Mouse (Mus musculus) spleen, postnatal 4 days (tissue): ENCODE data around the gene Traf7.

Source experiments
- DNase-seq, 2 experiments: peaks; one replicate each; pipeline ENCODE4 v3.0.0; 2022; ENCODE audit warnings: low spot score in 2 of 2

Gene Traf7

GRCm38 (mm10) chr17:24506332-24507070, 21.2 kb downstream of the Traf7 start:
- no peak for DNase-seq

DNA sequence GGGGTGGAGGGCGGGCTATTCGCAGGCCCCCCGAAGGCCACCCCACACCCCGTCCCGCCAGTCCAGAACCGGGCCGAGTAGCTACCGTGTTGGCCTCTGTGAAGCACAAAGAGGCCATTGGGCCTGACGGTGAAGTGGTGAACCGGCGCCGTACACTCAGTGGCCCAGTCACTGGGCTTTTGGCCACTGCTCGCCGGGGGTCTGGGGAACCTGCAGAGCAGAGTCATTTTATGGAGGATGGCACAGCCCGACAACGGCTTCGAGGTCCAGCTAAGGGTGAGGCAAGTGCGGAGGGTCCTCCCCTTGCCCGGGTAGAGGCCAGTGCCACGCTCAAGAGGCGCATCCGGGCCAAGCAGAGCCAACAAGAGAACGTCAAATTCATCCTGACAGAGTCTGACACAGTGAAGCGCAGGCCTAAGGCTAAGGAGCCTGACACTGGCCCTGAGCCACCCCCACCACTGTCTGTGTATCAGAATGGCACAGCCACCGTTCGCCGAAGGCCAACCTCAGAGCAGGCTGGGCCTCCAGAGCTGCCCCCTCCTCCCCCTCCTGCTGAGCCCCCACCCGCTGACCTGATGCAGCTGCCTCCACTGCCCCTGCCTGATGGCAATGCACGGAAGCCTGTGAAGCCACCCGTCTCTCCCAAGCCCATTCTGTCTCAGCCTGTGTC, 22.3 kb downstream of the Traf7 start:
- no peak for DNase-seq

- DNase-seq, result no peak
Observed at GRCm38 (mm10) chr17:24504085-24504484, 23.7 kb downstream of the Traf7 start.

- no peak for DNase-seq
Observed at GRCm38 (mm10) chr17:24502208-24502607, 25.5 kb downstream of the Traf7 start.

DNA sequence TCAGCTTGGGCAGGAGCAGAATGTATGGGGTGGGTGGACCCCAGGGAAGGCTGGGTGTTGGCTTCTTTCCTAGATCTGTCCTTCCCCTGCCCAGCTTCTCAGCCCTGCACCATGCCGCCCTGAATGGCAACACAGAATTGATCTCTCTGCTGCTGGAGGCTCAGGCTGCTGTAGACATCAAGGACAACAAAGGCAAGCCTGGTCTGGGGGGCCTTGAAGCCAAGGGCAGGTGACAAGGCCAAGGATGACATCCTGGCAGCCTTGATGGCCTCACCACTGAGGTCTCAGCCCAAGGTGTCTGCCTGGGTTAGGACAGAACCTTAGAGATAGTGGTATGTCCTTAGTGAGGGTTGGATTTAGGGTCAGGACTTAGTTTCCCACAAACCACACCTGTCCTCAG, 31.7 kb downstream of the Traf7 start:
- no peak for DNase-seq

- no peak for DNase-seq
Observed at GRCm38 (mm10) chr17:24495443-24495842, 32.3 kb downstream of the Traf7 start.

GRCm38 (mm10) chr17:24494627-24495335, 33.0 kb downstream of the Traf7 start:
- peak; percentile 48 to 73 for DNase-seq

DNA sequence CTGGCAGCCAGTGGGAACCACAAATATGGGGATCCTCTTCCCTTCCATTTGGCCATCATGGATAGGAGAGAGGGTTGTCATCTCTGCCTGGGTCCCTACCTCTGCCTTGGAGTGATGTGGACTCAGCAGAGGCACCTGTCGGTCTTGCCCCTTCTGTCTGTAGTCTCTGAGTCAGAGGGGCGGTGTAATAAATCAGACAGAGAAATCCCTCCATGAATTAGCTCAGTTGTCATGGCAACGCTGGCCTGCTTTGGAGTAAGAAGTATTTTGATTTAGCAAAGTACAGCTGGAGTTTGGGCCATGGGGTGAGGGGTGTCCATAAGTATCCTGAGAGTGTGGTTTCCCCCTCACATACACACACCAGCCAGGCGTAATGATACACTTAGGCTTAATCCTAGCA, 37.3 kb downstream of the Traf7 start:
- DNase-seq, result no peak

DNA sequence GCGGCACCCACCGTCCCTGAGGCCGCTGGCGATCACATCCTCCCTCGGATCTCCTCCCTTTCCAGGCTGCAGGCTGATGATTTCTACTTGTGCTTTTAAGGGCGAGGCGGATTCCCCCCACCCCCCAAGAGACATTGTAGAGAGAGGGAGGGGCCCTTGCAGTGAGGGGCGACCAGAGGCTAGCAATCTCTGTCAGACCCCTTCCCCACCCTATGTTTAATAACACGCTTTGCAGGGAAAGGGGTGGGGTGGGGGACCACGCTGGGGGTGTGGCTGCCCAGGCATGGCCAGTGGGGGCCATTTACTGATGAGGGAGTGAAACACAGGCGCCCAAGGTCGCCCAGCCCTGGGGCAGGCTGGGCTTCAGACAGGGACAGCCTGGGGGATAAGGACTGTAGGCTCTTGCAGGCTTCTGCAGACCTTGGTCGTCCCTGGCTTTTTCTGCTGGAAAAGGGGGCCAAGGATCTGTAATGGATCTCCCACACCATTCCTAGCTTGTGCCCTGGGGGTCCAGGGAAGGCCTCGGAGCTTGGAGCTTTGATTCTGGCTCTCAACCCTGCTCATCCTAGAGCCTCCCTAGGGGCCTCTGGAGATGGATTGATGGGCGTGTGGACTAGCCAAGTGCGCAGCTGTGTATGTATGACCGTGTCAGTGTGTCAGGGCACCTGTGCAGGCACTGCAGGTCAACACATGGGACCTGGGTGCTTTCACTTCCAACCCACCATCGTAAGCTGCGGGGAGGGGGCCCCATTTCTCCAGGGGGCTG, 38.3 kb downstream of the Traf7 start:
- DNase-seq, result no peak

DNA sequence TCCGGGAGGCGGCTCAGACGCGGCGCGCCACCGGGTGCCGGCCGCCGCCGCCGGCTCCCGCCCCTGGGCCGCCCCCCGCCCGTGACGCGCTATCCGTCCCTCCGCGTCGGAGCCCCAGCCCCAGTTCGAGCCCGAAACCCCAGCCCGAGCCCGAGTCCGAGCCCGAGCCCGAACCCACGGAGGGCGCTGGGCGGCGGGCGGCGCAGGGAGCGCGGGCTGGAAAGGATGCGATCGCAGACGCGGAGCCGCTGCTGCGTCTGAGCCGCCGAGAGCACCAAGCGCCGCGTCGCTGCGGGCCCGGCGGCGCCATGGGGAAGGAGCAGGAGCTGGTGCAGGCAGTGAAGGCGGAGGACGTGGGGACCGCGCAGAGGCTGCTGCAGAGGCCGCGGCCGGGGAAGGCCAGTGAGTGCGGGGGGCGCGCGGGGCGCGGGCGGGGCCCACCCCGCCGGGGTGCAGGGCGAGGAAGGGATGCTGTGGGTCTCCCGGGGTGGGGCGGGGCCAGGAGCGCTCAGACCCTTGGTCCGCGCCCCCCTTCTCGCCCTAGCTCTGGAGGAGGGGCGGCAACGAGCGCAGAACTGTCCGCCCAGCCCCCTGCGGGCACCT, 39.0 kb downstream of the Traf7 start:
- DNase-seq, result peak in 1 of 2 experiments; percentile 69

GRCm38 (mm10) chr17:24488186-24488661, 39.5 kb downstream of the Traf7 start, which contains the start of gene Caskin1:
Caskin1 (plus strand) TSS chr17:24488601.
- no peak for DNase-seq

DNA sequence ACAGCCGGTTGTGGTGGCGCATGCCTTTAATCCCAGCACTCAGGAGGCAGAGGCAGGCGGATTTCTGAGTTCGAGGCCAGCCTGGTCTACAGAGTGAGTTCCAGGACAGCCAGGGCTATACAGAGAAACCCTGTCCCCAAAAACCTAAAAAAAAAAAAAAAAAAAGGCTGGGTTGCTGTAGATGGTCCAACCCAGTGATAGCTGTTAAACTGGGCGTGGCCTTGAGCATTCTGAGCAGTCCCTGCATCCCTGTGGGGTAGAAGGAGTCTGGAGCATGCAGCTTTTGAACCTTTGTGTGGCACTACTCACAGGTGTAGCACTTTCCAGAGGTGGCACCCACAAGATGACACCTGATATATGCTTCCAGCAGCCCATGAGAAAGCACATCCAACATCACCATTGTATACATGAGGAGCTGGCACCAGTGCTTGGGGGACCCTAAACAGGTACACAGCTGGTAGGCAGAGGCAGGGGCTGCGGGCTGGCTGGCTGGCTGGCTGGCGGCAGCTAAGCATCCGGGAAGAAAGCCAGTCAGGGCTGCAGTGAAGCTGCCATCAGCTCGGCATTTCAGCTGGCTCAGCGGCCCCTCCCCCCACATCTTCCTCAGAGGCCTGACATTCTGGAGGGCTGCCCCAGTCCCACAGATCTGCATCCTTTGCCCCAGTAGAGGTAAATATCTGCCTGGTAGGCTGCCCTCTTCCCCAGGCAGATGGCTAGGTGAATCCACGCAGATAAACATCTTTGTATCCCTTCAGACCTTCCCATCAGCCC, 42.5 kb downstream of the Traf7 start:
- DNase-seq, result no peak

- no peak for DNase-seq
Observed at GRCm38 (mm10) chr17:24483495-24483894, 44.2 kb downstream of the Traf7 start.

DNA sequence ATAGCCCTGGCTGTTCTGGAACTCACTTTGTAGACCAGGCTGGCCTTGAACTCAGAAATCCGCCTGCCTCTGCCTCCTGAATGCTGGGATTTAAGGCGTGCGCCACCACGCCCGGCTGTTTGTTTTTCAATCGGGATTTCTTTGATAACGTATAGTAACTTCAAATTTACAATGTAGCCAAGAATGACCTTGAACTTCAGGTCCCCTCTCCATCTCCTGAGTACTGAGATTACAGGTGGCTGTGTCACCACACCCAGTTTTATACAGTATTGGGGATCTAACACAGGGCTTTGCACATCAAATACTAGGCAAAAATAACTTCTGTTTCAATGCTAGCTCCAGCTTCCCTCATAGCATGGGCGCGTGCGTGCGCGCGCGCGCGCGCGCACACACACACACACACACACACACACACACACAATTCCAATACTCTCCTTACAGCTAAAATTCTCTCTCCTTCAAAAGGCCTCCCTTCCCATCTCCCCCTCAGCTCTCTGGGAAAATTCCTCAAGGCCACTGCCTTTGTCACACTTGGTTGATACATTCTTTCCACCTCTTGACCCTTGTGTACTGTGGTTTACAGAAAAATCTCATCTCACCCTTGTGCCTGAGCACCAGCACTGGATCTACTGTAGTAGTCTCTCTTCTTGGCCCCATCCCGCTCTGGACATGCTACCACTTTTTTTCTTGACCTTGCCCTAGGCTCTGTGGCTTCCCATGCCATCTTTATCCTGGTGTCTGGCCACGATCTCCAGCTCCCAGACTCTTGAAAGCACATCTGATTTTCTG, 46.5 kb downstream of the Traf7 start:
- no peak for DNase-seq

GRCm38 (mm10) chr17:24480201-24480826, 47.4 kb downstream of the Traf7 start:
- no peak for DNase-seq

DNA sequence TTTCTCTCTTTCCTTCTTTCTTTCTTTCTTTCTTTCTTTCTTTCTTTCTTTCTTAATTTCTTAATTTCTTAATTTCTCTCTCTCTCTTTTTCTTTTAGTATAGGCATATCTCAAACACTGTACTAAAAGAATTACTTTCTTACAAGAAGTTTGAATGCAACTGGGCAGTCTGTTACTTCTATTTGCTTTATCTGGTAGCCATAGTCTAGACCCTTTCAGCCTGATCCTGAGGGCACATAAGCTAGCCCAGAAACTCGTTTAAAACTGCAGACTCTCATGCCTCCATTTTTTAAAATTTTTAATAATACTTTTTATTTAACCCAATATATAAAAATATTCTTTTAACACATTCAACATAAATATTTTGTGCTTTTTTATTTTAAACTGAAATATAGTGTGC, 48.3 kb downstream of the Traf7 start:
- no peak for DNase-seq

- peak; percentile 98 to 100 for DNase-seq
Observed at GRCm38 (mm10) chr17:24478663-24479380, 48.9 kb downstream of the Traf7 start, which contains the start of gene Mlst8. Mlst8 (minus strand) TSS chr17:24479078.

DNA sequence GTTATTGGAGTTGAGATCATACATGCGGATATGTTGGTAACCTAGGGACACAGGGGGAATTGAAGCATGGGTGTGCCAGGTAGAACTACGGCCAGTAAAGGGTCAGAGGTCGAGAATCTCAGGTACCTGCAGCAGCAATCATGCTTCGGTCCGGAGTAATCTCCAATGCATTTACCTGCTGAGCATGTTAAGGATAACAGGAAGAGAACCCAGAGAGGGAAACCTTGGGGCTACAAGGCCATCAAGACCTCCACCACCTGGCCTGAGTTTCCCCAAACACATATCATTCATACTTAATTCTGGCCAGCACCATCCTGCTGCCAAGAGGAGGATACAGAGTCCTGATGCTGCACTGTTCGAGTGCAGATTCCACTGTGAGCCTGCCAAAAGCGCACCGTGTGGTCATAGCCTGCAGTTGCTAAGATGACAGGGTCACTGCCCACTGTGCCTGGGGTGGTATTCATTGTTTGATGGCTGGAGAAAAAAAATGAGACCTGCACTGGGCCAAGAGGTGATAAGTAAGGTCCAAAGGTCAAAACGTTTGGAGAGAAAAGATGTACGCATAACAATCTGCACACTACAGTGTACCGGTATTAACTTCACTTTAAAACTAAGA, 49.6 kb downstream of the Traf7 start:
- no peak for DNase-seq
